Mouse (Mus musculus) small intestine, adult 2 months (tissue): ENCODE results near the gene Mink1.

Source experiments
- CTCF ChIP-seq: fragments of 200-500 bp; IDR thresholded peaks from 2 replicates; pipeline ENCODE4 v1.5.1; 2012; ENCODE audit warnings: low read depth, mild to moderate bottlenecking, control low read depth, inconsistent platforms, low read length, moderate library complexity, mixed read lengths; ENCODE audit not compliant: insufficient replicate concordance, insufficient read length; ENCODE audit errors: extremely low read depth
- POLR2A ChIP-seq: fragments of 200-500 bp; IDR thresholded peaks from 2 replicates; pipeline ENCODE4 v1.6.1; 2012; ENCODE audit warnings: low read depth, mild to moderate bottlenecking, control low read depth, inconsistent platforms, low read length, moderate library complexity

- TF ChIP-seq POLR2A (no peak), CTCF (no peak)
These were observed 11.2 kb downstream of the Mink1 start for GRCm38 (mm10) chr11:70573872-70574271.
